Mouse (Mus musculus) left cerebral cortex, postnatal 25 days (tissue): Measurements from ENCODE around the gene Fer1l5. TPM values are rescaled to one million over a fixed set of nuclear protein-coding genes. Genes with fewer than 3 reads are reported as not detected.

Experiments used
- DNase-seq, 2 experiments: peaks; one replicate each; pipeline ENCODE4 v3.0.0; 2022; ENCODE audit warnings: low spot score in 2 of 2, mixed read lengths in 1 of 2
- intact Hi-C: fragments of 180-260 bp; cut with DNase I; formaldehyde crosslinking; loops from one replicate; pipeline ENCODE4 v1.15.1; 2025
- total RNA-seq, 2 experiments: library from RNA; stranded (reverse); gene quantifications; 2 replicates each; pipeline ENCODE4 v1.2.3; 2021

Fer1l5 gene
- total RNA-seq, 2 experiments from 2014 or later = not detected

GRCm38 (mm10) chr1:36401509-36401908 lies 29.4 kb downstream of the Fer1l5 start:
- DNase-seq = peak; percentile 19 to 27

GRCm38 (mm10) chr1:36404531-36404930 lies 32.4 kb downstream of the Fer1l5 start:
- DNase-seq = no peak
- intact Hi-C loops = no loop called here

More at GRCm38 (mm10) chr1:36401509-36401908, 29.4 kb downstream of the Fer1l5 start:
- intact Hi-C loops = no loop called here

GRCm38 (mm10) chr1:36429511-36429910 lies 57.4 kb downstream of the Fer1l5 start:
- intact Hi-C loops = no loop called here

GRCm38 (mm10) chr1:36432999-36433398 lies 60.9 kb downstream of the Fer1l5 start:
- no peak for DNase-seq
- intact Hi-C loops = no loop called here

More at GRCm38 (mm10) chr1:36429511-36429910, 57.4 kb downstream of the Fer1l5 start:
- no peak for DNase-seq

GRCm38 (mm10) chr1:36433616-36434015 lies 61.5 kb downstream of the Fer1l5 start:
- intact Hi-C loops = no loop called here
- DNase-seq = no peak

- no peak for DNase-seq
- intact Hi-C loops = no loop called here
These were observed 63.0 kb downstream of the Fer1l5 start for GRCm38 (mm10) chr1:36435071-36435470.

- intact Hi-C loops = no loop called here
- no peak for DNase-seq
These were observed 64.4 kb downstream of the Fer1l5 start for GRCm38 (mm10) chr1:36436515-36436914.

GRCm38 (mm10) chr1:36437223-36437622 lies 65.1 kb downstream of the Fer1l5 start:
- DNase-seq = no peak
- intact Hi-C loops = no loop called here

GRCm38 (mm10) chr1:36441101-36441500 lies 69.0 kb downstream of the Fer1l5 start:
- intact Hi-C loops = loop anchor here (5.0 kb wide), 1 partner anchor 71 kb away; the partner anchor contains the start of gene Cnnm3
- DNase-seq = peak; percentile 69 to 84

- intact Hi-C loops = loop anchor here (2.0 to 5.0 kb wide), 2 partner anchors 26 to 68 kb away; partner anchors contain the start of genes Cnnm3 and Cnnm4
- peak; percentile 97 to 99 for DNase-seq
These were observed 72.7 kb downstream of the Fer1l5 start, which contains the start of gene Lman2l for GRCm38 (mm10) chr1:36444471-36445464. Lman2l (minus strand) TSS chr1:36445271.

- intact Hi-C loops = loop anchor here (2.0 kb wide), 1 partner anchor 25 kb away; the partner anchor contains the start of gene Cnnm4
- DNase-seq = no peak
These were observed 73.4 kb downstream of the Fer1l5 start for GRCm38 (mm10) chr1:36445508-36445907.

GRCm38 (mm10) chr1:36446106-36446824 lies 74.2 kb downstream of the Fer1l5 start:
- no peak for DNase-seq
- intact Hi-C loops = no loop called here

GRCm38 (mm10) chr1:36446841-36447240 lies 74.8 kb downstream of the Fer1l5 start:
- DNase-seq = no peak
- intact Hi-C loops = no loop called here

- DNase-seq = no peak
- intact Hi-C loops = no loop called here
These were observed 82.1 kb downstream of the Fer1l5 start for GRCm38 (mm10) chr1:36454055-36454815.

- intact Hi-C loops = no loop called here
- DNase-seq = no peak
These were observed 85.4 kb downstream of the Fer1l5 start for GRCm38 (mm10) chr1:36457388-36458014.

GRCm38 (mm10) chr1:36458169-36458568 lies 86.1 kb downstream of the Fer1l5 start:
- DNase-seq = no peak
- intact Hi-C loops = no loop called here

GRCm38 (mm10) chr1:36461829-36462228 lies 89.7 kb downstream of the Fer1l5 start:
- DNase-seq = no peak
- intact Hi-C loops = no loop called here

GRCm38 (mm10) chr1:36465641-36466160 lies 93.6 kb downstream of the Fer1l5 start:
- intact Hi-C loops = no loop called here
- no peak for DNase-seq

GRCm38 (mm10) chr1:36467446-36467845 lies 95.4 kb downstream of the Fer1l5 start:
- intact Hi-C loops = no loop called here
- no peak for DNase-seq
